Mouse (Mus musculus): ENCODE measurements at regions not wholly inside any gene's neighbourhood (a gene's known extent, or its start where the extent isn't known, plus 50 kb on each side); places are given as distances from the start of the nearest gene placed in this dataset.

DNA sequence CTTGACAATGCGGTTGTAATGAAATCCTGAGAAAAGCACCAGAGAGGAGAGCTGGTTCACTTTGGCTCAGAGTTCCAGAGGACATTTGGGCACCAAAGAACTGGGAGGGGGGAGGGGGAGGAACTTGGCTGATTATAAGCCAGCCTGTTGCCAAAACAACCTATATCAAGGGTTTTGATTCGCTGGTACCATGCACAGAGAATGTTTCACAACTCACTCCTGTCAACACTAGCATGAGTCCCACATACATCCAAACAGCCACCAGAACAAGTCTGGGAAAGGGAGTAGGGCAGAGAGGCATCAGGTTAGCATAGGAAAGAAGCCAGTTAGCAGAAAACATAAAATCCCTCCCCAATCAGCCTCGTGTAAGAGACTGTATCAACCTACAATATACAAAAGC is 479.3 kb upstream of the Hs6st1 start:
- TF ChIP-seq POLR2A (IDR thresholded peaks at IDR 0.05; ENCODE audit: extremely low read depth, insufficient read depth, low read length), result no peak
- TF ChIP-seq CTCF (IDR thresholded peaks at IDR 0.05; ENCODE audit: low read depth, low read length), result no peak
